Mouse (Mus musculus): ENCODE results near the gene Atp1a3. TPM values are rescaled to one million over a fixed set of nuclear protein-coding genes. Genes with fewer than 3 reads are reported as not detected.

Gene Atp1a3
- polyA plus RNA-seq, 1 experiment from 2014 or later, result 429 TPM

DNA sequence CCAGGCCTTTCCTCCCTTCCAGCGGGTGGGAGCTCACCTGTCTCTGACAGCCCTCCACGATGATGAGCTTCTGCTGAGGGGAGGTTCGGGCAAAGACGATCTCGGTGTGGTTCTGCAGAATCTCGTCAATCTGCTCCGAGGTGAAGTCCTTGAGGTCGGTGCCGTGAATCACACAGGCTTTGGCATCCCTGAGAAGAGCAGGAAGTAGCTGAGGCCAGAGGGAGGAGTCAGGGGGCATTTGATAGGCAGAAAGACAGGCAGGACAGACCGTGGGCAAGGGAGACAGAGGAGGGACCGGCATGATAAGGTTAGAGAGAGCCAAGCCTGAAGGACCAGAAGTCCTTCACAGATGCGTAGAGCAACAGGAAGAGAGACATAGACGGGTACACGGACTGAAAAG, 17.8 kb downstream of the Atp1a3 start:
- no peak overlapping the region for H3K9ac ChIP-seq (replicated peaks; ENCODE audit: low read depth, low read length)
- ATAC-seq (ENCODE audit: low read depth), result no peak
- H3K27ac ChIP-seq (ENCODE audit: low read depth, low read length), result no peak overlapping the region
- H3K4me3 ChIP-seq (ENCODE audit: low read depth, low read length), result no peak overlapping the region
- H3K4me2 ChIP-seq (ENCODE audit: low read depth, low read length), result no peak overlapping the region
- H3K4me1 ChIP-seq (ENCODE audit: control insufficient read depth, insufficient read depth, low read length), result no peaks in the 10 kb centered on the region
- WGBS, result 89% methylated on average over 14 of the region's 14 CpGs
- no peaks in the 10 kb centered on the region for H3K27me3 ChIP-seq (ENCODE audit: control insufficient read depth, insufficient read depth, low read length)
- H3K36me3 ChIP-seq (ENCODE audit: control insufficient read depth, insufficient read depth, low read length), result peaks cover 63% of the 10 kb centered on the region
- no peaks in the 10 kb centered on the region for H3K9me3 ChIP-seq (ENCODE audit: control insufficient read depth, low read length)

DNA sequence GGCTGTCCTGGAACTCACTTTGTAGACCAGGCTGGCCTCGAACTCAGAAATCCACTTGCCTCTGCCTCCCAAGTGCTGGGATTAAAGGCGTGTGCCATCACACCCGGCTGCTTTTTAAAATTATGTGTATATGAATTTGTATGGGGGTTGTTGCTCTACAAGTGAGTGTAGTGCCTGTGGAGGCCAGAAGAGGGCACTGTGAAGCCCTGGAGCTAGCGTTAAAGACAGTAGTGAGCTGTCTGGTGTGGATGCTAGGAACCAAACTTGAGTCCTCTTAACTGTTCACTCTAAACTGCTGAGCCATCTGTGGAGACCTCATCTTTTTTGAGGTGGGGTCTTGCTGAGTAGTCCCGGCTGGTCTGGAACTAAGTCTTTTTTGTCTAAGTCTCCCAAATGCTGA, 20.0 kb downstream of the Atp1a3 start:
- Histone ChIP-seq H3K27ac (ENCODE audit: low read depth, low read length) (no peak overlapping the region), H3K9me3 (ENCODE audit: control insufficient read depth, low read length) (no peaks in the 10 kb centered on the region), H3K9ac (replicated peaks; ENCODE audit: low read depth, low read length) (no peak overlapping the region), H3K4me2 (ENCODE audit: low read depth, low read length) (no peak overlapping the region), H3K36me3 (ENCODE audit: control insufficient read depth, insufficient read depth, low read length) (peaks cover 65% of the 10 kb centered on the region), H3K27me3 (ENCODE audit: control insufficient read depth, insufficient read depth, low read length) (no peaks in the 10 kb centered on the region), H3K4me1 (ENCODE audit: control insufficient read depth, insufficient read depth, low read length) (no peaks in the 10 kb centered on the region), H3K4me3 (ENCODE audit: low read depth, low read length) (no peak overlapping the region)
- WGBS, result 69% methylated on average over 4 of the region's 5 CpGs
- no peak for ATAC-seq (ENCODE audit: low read depth)

DNA sequence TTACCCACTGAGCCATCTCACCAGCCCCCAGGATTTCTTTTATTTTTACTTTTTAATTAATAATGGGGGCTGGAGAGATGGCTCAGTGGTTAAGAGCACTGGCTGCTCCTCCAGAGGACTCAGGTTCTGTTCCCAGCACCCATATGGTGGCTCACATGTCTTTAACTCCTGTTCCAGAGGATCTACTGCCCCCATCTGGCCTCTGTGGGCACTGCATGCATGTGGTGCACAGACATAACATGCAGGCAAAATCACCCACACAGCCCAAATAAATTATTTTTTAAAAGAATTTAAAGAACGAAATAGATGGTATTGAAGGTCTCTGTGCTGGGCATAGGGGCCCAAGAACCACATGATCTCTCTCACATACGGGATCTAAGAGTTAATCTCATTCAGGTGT, 21.5 kb downstream of the Atp1a3 start:
- no peak for ATAC-seq (ENCODE audit: low read depth)

DNA sequence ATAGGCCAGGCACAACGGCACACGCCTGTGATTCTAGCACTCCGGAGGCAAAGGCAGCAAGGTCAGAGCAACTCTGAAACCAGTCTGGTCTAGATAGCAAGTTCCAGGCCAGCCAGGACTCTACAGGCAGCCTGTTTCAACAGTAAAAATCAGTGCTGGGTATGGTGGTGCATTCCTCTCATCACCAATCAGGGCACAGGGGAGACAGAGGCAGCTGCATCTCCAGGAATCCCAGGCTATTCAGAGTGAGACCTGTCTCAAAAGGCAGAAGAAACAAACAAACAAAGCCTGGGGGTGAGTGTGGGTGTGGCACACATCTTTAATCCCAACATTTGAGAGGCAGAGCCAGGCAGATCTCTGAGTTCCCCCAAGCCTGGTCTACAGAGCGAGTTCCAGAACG, 22.4 kb downstream of the Atp1a3 start:
- H3K9ac ChIP-seq (replicated peaks; ENCODE audit: low read depth, low read length), result no peak overlapping the region
- H3K27ac ChIP-seq (ENCODE audit: low read depth, low read length), result no peak overlapping the region
- H3K4me1 ChIP-seq (ENCODE audit: control insufficient read depth, insufficient read depth, low read length), result no peaks in the 10 kb centered on the region
- H3K27me3 ChIP-seq (ENCODE audit: control insufficient read depth, insufficient read depth, low read length), result no peaks in the 10 kb centered on the region
- H3K4me2 ChIP-seq (ENCODE audit: low read depth, low read length), result no peak overlapping the region
- H3K4me3 ChIP-seq (ENCODE audit: low read depth, low read length), result no peak overlapping the region
- no peaks in the 10 kb centered on the region for H3K9me3 ChIP-seq (ENCODE audit: control insufficient read depth, low read length)
- H3K36me3 ChIP-seq (ENCODE audit: control insufficient read depth, insufficient read depth, low read length), result peaks cover 68% of the 10 kb centered on the region
- 90% methylated on average over 5 of the region's 5 CpGs for WGBS
- no peak for ATAC-seq (ENCODE audit: low read depth)

More for the DNA sequence above, 21.5 kb downstream of the Atp1a3 start:
- Histone ChIP-seq H3K9ac (replicated peaks; ENCODE audit: low read depth, low read length) (no peak overlapping the region), H3K4me3 (ENCODE audit: low read depth, low read length) (no peak overlapping the region), H3K27ac (ENCODE audit: low read depth, low read length) (no peak overlapping the region), H3K9me3 (ENCODE audit: control insufficient read depth, low read length) (no peaks in the 10 kb centered on the region), H3K36me3 (ENCODE audit: control insufficient read depth, insufficient read depth, low read length) (peaks cover 60% of the 10 kb centered on the region), H3K27me3 (ENCODE audit: control insufficient read depth, insufficient read depth, low read length) (no peaks in the 10 kb centered on the region), H3K4me2 (ENCODE audit: low read depth, low read length) (no peak overlapping the region), H3K4me1 (ENCODE audit: control insufficient read depth, insufficient read depth, low read length) (no peaks in the 10 kb centered on the region)
- WGBS, result 86% methylated on average over 2 of the region's 2 CpGs

DNA sequence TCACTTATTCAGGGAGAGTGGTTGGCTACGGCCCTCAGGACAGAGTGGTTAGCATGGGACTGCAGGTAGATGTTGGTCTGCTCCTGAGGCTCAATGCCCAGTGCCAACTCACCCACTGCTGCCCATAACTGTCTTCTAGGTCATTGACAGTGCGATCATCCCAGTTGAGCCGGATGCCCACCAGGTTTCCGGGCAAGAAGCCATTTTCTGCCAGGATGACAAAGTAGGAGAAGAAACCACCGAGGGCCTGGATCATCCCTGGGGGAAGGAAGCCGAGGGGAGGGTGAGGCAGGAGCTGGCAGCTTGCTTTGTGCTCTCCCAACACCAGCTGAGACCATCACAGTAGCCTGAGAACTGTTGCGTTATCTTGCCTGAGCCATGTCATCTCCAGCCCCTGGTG, 25.3 kb downstream of the Atp1a3 start:
- Histone ChIP-seq H3K4me1 (ENCODE audit: control insufficient read depth, insufficient read depth, low read length) (no peaks in the 10 kb centered on the region), H3K4me3 (ENCODE audit: low read depth, low read length) (no peak overlapping the region), H3K27ac (ENCODE audit: low read depth, low read length) (no peak overlapping the region), H3K9me3 (ENCODE audit: control insufficient read depth, low read length) (no peaks in the 10 kb centered on the region), H3K9ac (replicated peaks; ENCODE audit: low read depth, low read length) (no peak overlapping the region), H3K36me3 (ENCODE audit: control insufficient read depth, insufficient read depth, low read length) (peaks cover 49% of the 10 kb centered on the region), H3K27me3 (ENCODE audit: control insufficient read depth, insufficient read depth, low read length) (no peaks in the 10 kb centered on the region), H3K4me2 (ENCODE audit: low read depth, low read length) (no peak overlapping the region)
- WGBS, result 79% methylated on average over 7 of the region's 7 CpGs
- ATAC-seq (ENCODE audit: low read depth), result no peak

DNA sequence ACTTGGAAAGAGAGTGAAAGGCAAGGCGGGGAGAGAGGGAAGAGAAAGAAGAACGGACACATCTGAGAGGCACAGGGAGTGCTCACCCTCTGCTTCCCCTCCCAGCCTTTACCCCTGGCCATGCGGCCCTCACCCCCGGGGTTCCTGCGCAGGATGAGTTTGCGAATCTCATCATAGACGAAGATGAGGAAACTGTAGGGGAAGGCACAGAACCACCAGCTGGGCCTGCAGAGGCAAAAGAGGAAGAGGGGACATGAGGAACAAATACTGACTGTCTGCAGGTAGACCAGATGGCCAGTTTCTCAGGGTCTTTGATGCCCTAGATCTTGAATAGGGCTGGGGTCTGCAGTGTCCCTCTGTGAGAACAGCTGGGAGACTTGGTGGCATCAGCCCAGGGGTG, 27.0 kb downstream of the Atp1a3 start:
- peaks cover 41% of the 10 kb centered on the region for H3K36me3 ChIP-seq (ENCODE audit: control insufficient read depth, insufficient read depth, low read length)
- no peak overlapping the region for H3K27ac ChIP-seq (ENCODE audit: low read depth, low read length)
- no peak overlapping the region for H3K4me3 ChIP-seq (ENCODE audit: low read depth, low read length)
- no peak overlapping the region for H3K4me2 ChIP-seq (ENCODE audit: low read depth, low read length)
- H3K4me1 ChIP-seq (ENCODE audit: control insufficient read depth, insufficient read depth, low read length), result no peaks in the 10 kb centered on the region
- ATAC-seq (ENCODE audit: low read depth), result no peak
- H3K27me3 ChIP-seq (ENCODE audit: control insufficient read depth, insufficient read depth, low read length), result no peaks in the 10 kb centered on the region
- no peaks in the 10 kb centered on the region for H3K9me3 ChIP-seq (ENCODE audit: control insufficient read depth, low read length)
- no peak overlapping the region for H3K9ac ChIP-seq (replicated peaks; ENCODE audit: low read depth, low read length)
- 91% methylated on average over 7 of the region's 7 CpGs for WGBS

DNA sequence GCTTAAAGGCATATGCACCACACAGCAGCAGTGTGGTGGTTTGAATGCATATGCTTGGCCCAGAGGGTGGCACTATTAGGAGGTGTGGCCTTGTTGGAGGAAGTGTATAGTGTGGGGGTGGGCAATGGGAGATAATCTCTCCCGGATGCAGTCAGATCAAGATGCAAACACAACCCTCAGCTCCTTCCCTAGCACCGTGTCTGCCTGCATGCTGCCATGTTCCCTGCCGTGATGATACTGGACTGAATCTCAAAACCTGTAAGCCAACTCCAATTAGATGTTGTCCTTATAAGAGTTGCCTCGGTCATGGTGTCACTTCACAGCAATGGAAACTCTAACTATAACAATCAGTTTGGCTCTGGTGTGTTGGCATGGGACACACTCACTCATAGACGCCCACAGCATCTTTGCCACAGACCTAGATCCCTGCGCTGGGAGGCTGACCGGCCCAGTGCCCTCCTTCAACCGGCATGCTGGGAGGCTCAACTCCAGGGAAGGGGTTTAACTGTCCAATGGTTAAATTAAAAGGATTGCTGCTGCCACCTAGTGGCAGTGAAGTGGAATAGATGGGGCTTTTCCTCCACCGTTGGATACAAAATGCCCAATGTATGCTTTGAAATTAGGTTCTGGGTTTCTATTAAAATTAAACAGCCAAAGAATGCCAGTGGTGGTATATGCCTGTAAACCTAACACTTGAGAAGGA, 30.7 kb downstream of the Atp1a3 start:
- H3K9me3 ChIP-seq (ENCODE audit: control insufficient read depth, low read length), result no peaks in the 10 kb centered on the region
- 0 out of 2 replicates have a peak, but pooled peaks cover 2% of the 10 kb centered on the region for H3K27me3 ChIP-seq (ENCODE audit: control insufficient read depth, insufficient read depth, low read length)
- no peak overlapping the region for H3K4me3 ChIP-seq (ENCODE audit: low read depth, low read length)
- H3K27ac ChIP-seq (ENCODE audit: low read depth, low read length), result no peak overlapping the region
- H3K9ac ChIP-seq (replicated peaks; ENCODE audit: low read depth, low read length), result no peak overlapping the region
- WGBS, result 26% methylated on average over 9 of the region's 9 CpGs
- H3K4me1 ChIP-seq (ENCODE audit: control insufficient read depth, insufficient read depth, low read length), result 0 out of 2 replicates have a peak, but pooled peaks cover 4% of the 10 kb centered on the region
- H3K4me2 ChIP-seq (ENCODE audit: low read depth, low read length), result no peak overlapping the region
- peaks cover 20% of the 10 kb centered on the region for H3K36me3 ChIP-seq (ENCODE audit: control insufficient read depth, insufficient read depth, low read length)
- ATAC-seq (ENCODE audit: low read depth), result no peak

DNA sequence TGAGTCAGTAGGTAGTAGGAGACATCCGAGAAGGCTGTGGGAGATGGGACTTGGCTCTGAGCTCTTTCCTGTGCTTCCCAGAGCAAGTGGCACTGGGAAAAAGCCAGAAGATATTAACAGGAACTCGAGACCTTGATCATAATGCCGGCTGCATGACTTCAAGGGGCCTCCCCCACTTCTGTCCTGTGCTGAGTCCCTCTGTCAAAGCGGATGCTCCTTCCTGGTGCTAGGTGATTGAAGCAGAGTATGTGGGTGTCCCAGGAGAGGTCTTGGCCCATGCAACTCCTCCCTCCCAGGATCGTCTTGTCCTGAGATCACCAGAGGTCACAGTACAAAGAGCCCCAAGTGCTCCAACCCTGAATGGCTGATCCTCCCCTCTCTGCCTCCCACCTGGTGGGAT, 31.9 kb downstream of the Atp1a3 start:
- Histone ChIP-seq H3K4me1 (ENCODE audit: control insufficient read depth, insufficient read depth, low read length) (0 out of 2 replicates have a peak, but pooled peaks cover 4% of the 10 kb centered on the region), H3K9me3 (ENCODE audit: control insufficient read depth, low read length) (no peaks in the 10 kb centered on the region), H3K4me2 (ENCODE audit: low read depth, low read length) (no peak overlapping the region), H3K36me3 (ENCODE audit: control insufficient read depth, insufficient read depth, low read length) (peaks cover 9% of the 10 kb centered on the region; the same call in 1 of the 2 replicates), H3K27me3 (ENCODE audit: control insufficient read depth, insufficient read depth, low read length) (0 out of 2 replicates have a peak, but pooled peaks cover 2% of the 10 kb centered on the region), H3K4me3 (ENCODE audit: low read depth, low read length) (no peak overlapping the region), H3K9ac (replicated peaks; ENCODE audit: low read depth, low read length) (no peak overlapping the region), H3K27ac (ENCODE audit: low read depth, low read length) (no peak overlapping the region)
- 81% methylated on average over 5 of the region's 5 CpGs for WGBS
- ATAC-seq (ENCODE audit: low read depth), result no peak

DNA sequence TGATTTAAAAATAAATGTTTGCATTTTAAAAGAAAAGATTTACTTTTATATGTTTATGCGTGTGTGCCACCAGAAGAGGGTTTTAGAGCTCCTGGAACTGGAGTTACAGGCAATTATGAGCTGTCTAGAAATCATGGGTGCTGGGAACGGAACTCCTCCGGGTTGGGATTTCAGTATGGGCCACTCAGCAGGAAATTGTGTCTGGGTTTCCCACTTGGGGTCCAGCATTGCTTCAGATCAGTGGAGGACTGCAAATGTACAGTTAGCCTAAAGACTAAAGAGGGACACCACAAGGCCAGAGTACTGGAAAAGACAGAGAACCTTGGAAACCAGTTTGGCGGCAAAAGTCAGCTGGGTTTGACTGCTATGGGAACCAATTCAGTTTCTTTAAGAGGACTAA, 32.5 kb downstream of the Atp1a3 start:
- 0 out of 2 replicates have a peak, but pooled peaks cover 4% of the 10 kb centered on the region for H3K4me1 ChIP-seq (ENCODE audit: control insufficient read depth, insufficient read depth, low read length)
- H3K4me3 ChIP-seq (ENCODE audit: low read depth, low read length), result no peak overlapping the region
- no peak for ATAC-seq (ENCODE audit: low read depth)
- WGBS, result 85% methylated on average over 4 of the region's 4 CpGs
- no peak overlapping the region for H3K4me2 ChIP-seq (ENCODE audit: low read depth, low read length)
- no peaks in the 10 kb centered on the region for H3K9me3 ChIP-seq (ENCODE audit: control insufficient read depth, low read length)
- H3K36me3 ChIP-seq (ENCODE audit: control insufficient read depth, insufficient read depth, low read length), result peaks cover 2% of the 10 kb centered on the region; the same call in 1 of the 2 replicates
- no peak overlapping the region for H3K9ac ChIP-seq (replicated peaks; ENCODE audit: low read depth, low read length)
- no peak overlapping the region for H3K27ac ChIP-seq (ENCODE audit: low read depth, low read length)
- 0 out of 2 replicates have a peak, but pooled peaks cover 2% of the 10 kb centered on the region for H3K27me3 ChIP-seq (ENCODE audit: control insufficient read depth, insufficient read depth, low read length)
